Mouse (Mus musculus) testis, adult 2 months (tissue): ENCODE data around the gene Slc39a12. TPM values are rescaled to one million over a fixed set of nuclear protein-coding genes. Genes with fewer than 3 reads are reported as not detected.

Experiments used
- H3K27ac ChIP-seq: fragments of 200-500 bp; 2 replicates; pipeline ENCODE4 v1.5.1; 2012; ENCODE audit warnings: low read depth, low read length; ENCODE audit not compliant: control insufficient read depth, insufficient read depth
- H3K27me3 ChIP-seq: fragments of 200-500 bp; 2 replicates; pipeline ENCODE4 v1.6.1; 2012; ENCODE audit warnings: mild to moderate bottlenecking, low read length, moderate library complexity; ENCODE audit not compliant: control insufficient read depth, insufficient read depth
- H3K36me3 ChIP-seq: fragments of 200-500 bp; 2 replicates; pipeline ENCODE4 v1.6.1; 2012; ENCODE audit warnings: mild to moderate bottlenecking, low read length; ENCODE audit not compliant: control insufficient read depth, insufficient read depth
- H3K4me1 ChIP-seq: fragments of 200-500 bp; 2 replicates; pipeline ENCODE4 v1.6.1; 2012; ENCODE audit warnings: low read length; ENCODE audit not compliant: control insufficient read depth, insufficient read depth
- H3K4me3 ChIP-seq: fragments of 200-500 bp; 2 replicates; pipeline ENCODE4 v1.5.1; 2012; ENCODE audit warnings: low read depth, mild to moderate bottlenecking, low read length, moderate library complexity, mixed read lengths; ENCODE audit not compliant: control insufficient read depth
- CTCF ChIP-seq: fragments of 200-500 bp; IDR thresholded peaks from 2 replicates; pipeline ENCODE4 v1.5.1; 2012; ENCODE audit warnings: low read depth, mild to moderate bottlenecking, inconsistent platforms, low read length, moderate library complexity; ENCODE audit not compliant: control insufficient read depth, insufficient read depth, insufficient replicate concordance
- POLR2A ChIP-seq: fragments of 200-500 bp; IDR thresholded peaks from 2 replicates; pipeline ENCODE4 v1.6.1; 2012; ENCODE audit warnings: low read depth, mild to moderate bottlenecking, inconsistent platforms, low read length, moderate library complexity; ENCODE audit not compliant: control insufficient read depth
- polyA plus RNA-seq: library from polyadenylated mRNA; depleted of rRNA; stranded (reverse); fragments of >200 nt; gene quantifications from 2 replicates; pipeline ENCODE4 v1.2.3, GENCODE M21; 2012; rRNA removed

Slc39a12 gene
- polyA plus RNA-seq, 1 experiment, result 1.5 TPM

GRCm38 (mm10) chr2:14534325-14535077, 146.4 kb downstream of the Slc39a12 start:
- H3K36me3 ChIP-seq, result no peaks in the 10 kb centered on the region
- TF ChIP-seq POLR2A (no peak), CTCF (no peak)
- no peaks in the 10 kb centered on the region for H3K4me1 ChIP-seq
- no peak overlapping the region for H3K27ac ChIP-seq
- no peak overlapping the region for H3K4me3 ChIP-seq
- H3K27me3 ChIP-seq, result no peaks in the 10 kb centered on the region

DNA sequence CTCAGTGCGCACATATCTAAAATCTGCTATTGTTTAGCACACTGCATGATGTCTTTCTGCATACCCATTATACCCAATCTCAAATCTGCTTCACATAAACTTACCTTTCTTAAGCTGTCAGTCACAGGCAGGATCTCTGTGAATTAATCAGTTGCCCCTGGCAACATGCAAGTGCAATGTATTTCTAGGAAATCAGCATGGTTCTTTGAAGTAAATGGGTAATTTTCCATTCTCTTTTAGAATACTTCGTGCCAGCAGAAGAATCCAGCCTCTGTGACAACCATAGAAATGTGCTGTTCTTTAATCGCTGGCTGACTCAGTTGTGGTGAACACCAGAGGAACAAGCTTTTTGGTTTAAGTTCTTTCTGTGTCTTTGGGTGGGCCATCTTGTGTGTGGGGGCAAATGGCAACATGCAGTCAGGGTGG, 147.1 kb downstream of the Slc39a12 start:
- Histone ChIP-seq H3K4me1 (no peaks in the 10 kb centered on the region), H3K27me3 (no peaks in the 10 kb centered on the region), H3K4me3 (no peak overlapping the region), H3K36me3 (no peaks in the 10 kb centered on the region), H3K27ac (no peak overlapping the region)
- TF ChIP-seq POLR2A (no peak), CTCF (no peak)

GRCm38 (mm10) chr2:14537781-14538180, 149.7 kb downstream of the Slc39a12 start:
- no peak for TF ChIP-seq CTCF
- TF ChIP-seq POLR2A, result no peak
- Histone ChIP-seq H3K27me3 (no peaks in the 10 kb centered on the region), H3K36me3 (no peaks in the 10 kb centered on the region), H3K4me3 (no peak overlapping the region), H3K27ac (no peak overlapping the region), H3K4me1 (no peaks in the 10 kb centered on the region)

- H3K27ac ChIP-seq, result no peak overlapping the region
- H3K36me3 ChIP-seq, result no peaks in the 10 kb centered on the region
- H3K4me3 ChIP-seq, result no peak overlapping the region
- H3K4me1 ChIP-seq, result no peaks in the 10 kb centered on the region
- no peaks in the 10 kb centered on the region for H3K27me3 ChIP-seq
- no peak for TF ChIP-seq POLR2A
- no peak for TF ChIP-seq CTCF
These were observed 155.2 kb downstream of the Slc39a12 start for GRCm38 (mm10) chr2:14543355-14543754.

- H3K27ac ChIP-seq, result no peak overlapping the region
- H3K27me3 ChIP-seq, result no peaks in the 10 kb centered on the region
- H3K4me3 ChIP-seq, result no peak overlapping the region
- H3K36me3 ChIP-seq, result no peaks in the 10 kb centered on the region
- TF ChIP-seq POLR2A (no peak), CTCF (no peak)
- H3K4me1 ChIP-seq, result no peaks in the 10 kb centered on the region
These were observed 155.7 kb downstream of the Slc39a12 start for GRCm38 (mm10) chr2:14543773-14544172.

Other genes with a start within 250 kb of the Slc39a12 start
- gene Tmem236, start 213.8 kb upstream of the Slc39a12 start, polyA plus RNA-seq, result 0.43 and 0.61 TPM in 2 replicates
- gene Mrc1, start 158.9 kb upstream of the Slc39a12 start, polyA plus RNA-seq, result 3.1 and 5.1 TPM in 2 replicates
- gene Cacnb2, start 214.8 kb downstream of the Slc39a12 start, polyA plus RNA-seq, result 0.52 and 0.75 TPM in 2 replicates